Comparison of ENCODE assay signal across 10 mouse cellular contexts in the genomic region with DNA sequence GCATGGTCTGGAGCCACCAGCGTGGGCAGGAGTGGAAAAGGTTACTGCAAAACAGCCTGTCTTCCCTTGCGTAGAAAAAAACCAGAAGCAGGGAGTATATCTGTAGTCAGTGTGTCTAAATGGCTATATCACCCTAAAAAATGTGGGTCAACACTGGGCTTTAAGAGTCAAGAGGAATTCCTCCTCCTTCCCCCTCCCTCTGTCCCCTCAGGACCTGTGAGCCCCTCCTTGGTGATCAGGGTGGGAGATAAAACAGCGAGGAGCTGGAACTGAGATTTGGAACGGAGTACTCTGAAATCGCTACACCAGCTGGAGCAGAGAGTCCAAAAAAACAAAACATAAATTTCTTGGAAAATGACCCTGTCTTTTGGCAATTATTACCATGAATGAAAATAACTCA. TPM values are rescaled to one million over a fixed set of nuclear protein-coding genes. Genes with fewer than 3 reads are reported as not detected.
DNase-seq lines count a peak whose midpoint lies in the region; ATAC-seq lines count a peak whose summit lies in the region.
"Had no signal": no experiment of that assay in that cellular context is flagged by ENCODE, and none has a peak within 500 bp of the region (broad histone marks: within the 10 kb centered on the region; RNA-seq: fewer than 3 reads in every experiment).

No protein-coding gene starts in this region.

- no peaks in the 10 kb centered on the region for H3K27me3 ChIP-seq in forebrain, embryonic 15.5 days
- H3K27me3 ChIP-seq in forebrain, embryonic 11.5 days (ENCODE audit: control insufficient read depth, insufficient read depth, low read length), result no peaks in the 10 kb centered on the region
- H3K27me3 ChIP-seq in lung, embryonic 15.5 days, result no peaks in the 10 kb centered on the region
- no peaks in the 10 kb centered on the region for H3K27me3 ChIP-seq in heart, embryonic 13.5 days (replicated peaks)
- H3K27me3 ChIP-seq: hindbrain, embryonic 12.5 days; megakaryocyte, embryonic 14.5 days had no signal

- DNase-seq in forebrain, embryonic 11.5 days (ENCODE audit: low spot score), result no peak
- DNase-seq in lung, postnatal 25 days (ENCODE audit: low spot score), result no peak
- DNase-seq in ovary, postnatal 14 days (ENCODE audit: low spot score), result peak; percentile 18
- DNase-seq in MN1 (ENCODE audit: low spot score), result no peak
- DNase-seq in frontal cortex, postnatal 25 days (ENCODE audit: low spot score in 2 of 2), result no peak

- H3K4me2 ChIP-seq in forebrain, embryonic 15.5 days (replicated peaks), result no peak overlapping the region
- no peak overlapping the region for H3K4me2 ChIP-seq in forebrain, embryonic 11.5 days (ENCODE audit: low read depth, low read length, severe bottlenecking)
- H3K4me2 ChIP-seq in lung, embryonic 15.5 days, result peak overlapping the region; percentile 43
- peak overlapping the region; percentile 64 for H3K4me2 ChIP-seq in heart, embryonic 13.5 days
- H3K4me2 ChIP-seq: hindbrain, embryonic 12.5 days had no signal

- no peaks in the 10 kb centered on the region for H3K36me3 ChIP-seq in forebrain, embryonic 15.5 days
- H3K36me3 ChIP-seq in forebrain, embryonic 11.5 days (ENCODE audit: control insufficient read depth, insufficient read depth, low read length), result no peaks in the 10 kb centered on the region
- H3K36me3 ChIP-seq in lung, embryonic 15.5 days, result no peaks in the 10 kb centered on the region
- no peaks in the 10 kb centered on the region for H3K36me3 ChIP-seq in heart, embryonic 13.5 days
- H3K36me3 ChIP-seq: hindbrain, embryonic 12.5 days had no signal

- H3K27ac ChIP-seq in forebrain, embryonic 15.5 days (replicated peaks), result peak overlapping the region; percentile 50
- no peak overlapping the region for H3K27ac ChIP-seq in forebrain, embryonic 11.5 days (ENCODE audit: low read depth, low read length)
- H3K27ac ChIP-seq in lung, embryonic 15.5 days, result 0 out of 2 replicates have a peak overlapping the region, but pooled peaks have one; percentile 30
- H3K27ac ChIP-seq in heart, embryonic 13.5 days (replicated peaks), result no peak overlapping the region; the same call in 1 of the 2 replicates
- H3K27ac ChIP-seq: hindbrain, embryonic 12.5 days had no signal

- H3K4me1 ChIP-seq in forebrain, embryonic 15.5 days, result 0 out of 2 replicates have a peak, but pooled peaks cover 8% of the 10 kb centered on the region
- no peaks in the 10 kb centered on the region for H3K4me1 ChIP-seq in forebrain, embryonic 11.5 days (replicated peaks; ENCODE audit: control insufficient read depth, insufficient read depth, low read length)
- H3K4me1 ChIP-seq in lung, embryonic 15.5 days, result peaks cover 12% of the 10 kb centered on the region; the same call in 1 of the 2 replicates
- peaks cover 28% of the 10 kb centered on the region for H3K4me1 ChIP-seq in heart, embryonic 13.5 days
- H3K4me1 ChIP-seq: hindbrain, embryonic 12.5 days had no signal

- WGBS in forebrain, embryonic 15.5 days, result 80% methylated on average over 5 of the region's 5 CpGs
- WGBS in forebrain, embryonic 11.5 days, result 89% methylated on average over 5 of the region's 5 CpGs
- WGBS in lung, embryonic 15.5 days, result 23% methylated on average over 5 of the region's 5 CpGs
- 39% methylated on average over 5 of the region's 5 CpGs for WGBS in heart, embryonic 13.5 days

- H3K9me3 ChIP-seq in forebrain, embryonic 15.5 days, result no peaks in the 10 kb centered on the region
- H3K9me3 ChIP-seq in forebrain, embryonic 11.5 days (ENCODE audit: control insufficient read depth, low read length), result no peaks in the 10 kb centered on the region
- H3K9me3 ChIP-seq in lung, embryonic 15.5 days, result no peaks in the 10 kb centered on the region
- H3K9me3 ChIP-seq in heart, embryonic 13.5 days, result peaks cover 4% of the 10 kb centered on the region
- H3K9me3 ChIP-seq: hindbrain, embryonic 12.5 days; megakaryocyte, embryonic 14.5 days had no signal

- ATAC-seq in forebrain, embryonic 15.5 days (replicated peaks), result no peak
- no peak for ATAC-seq in forebrain, embryonic 11.5 days (replicated peaks; ENCODE audit: low FRiP score)
- ATAC-seq in lung, embryonic 15.5 days (ENCODE audit: borderline replicate concordance, extremely low read depth, low FRiP score, low TSS enrichment), result peak; percentile 63; the same call in 1 of the 2 replicates
- ATAC-seq in heart, embryonic 13.5 days (ENCODE audit: extremely low read depth, insufficient number of reproducible peaks, low FRiP score, low TSS enrichment), result no peak

- no peak overlapping the region for H3K9ac ChIP-seq in forebrain, embryonic 15.5 days (replicated peaks)
- no peak overlapping the region for H3K9ac ChIP-seq in forebrain, embryonic 11.5 days (ENCODE audit: low read length)
- H3K9ac ChIP-seq in lung, embryonic 15.5 days, result no peak overlapping the region
- 0 out of 2 replicates have a peak overlapping the region, but pooled peaks have one; percentile 13 for H3K9ac ChIP-seq in heart, embryonic 13.5 days
- H3K9ac ChIP-seq: hindbrain, embryonic 12.5 days had no signal

- H3K4me3 ChIP-seq in forebrain, embryonic 15.5 days, result no peak overlapping the region
- H3K4me3 ChIP-seq in forebrain, embryonic 11.5 days (ENCODE audit: low read depth, low read length), result no peak overlapping the region
- H3K4me3 ChIP-seq in lung, embryonic 15.5 days, result no peak overlapping the region
- no peak overlapping the region for H3K4me3 ChIP-seq in heart, embryonic 13.5 days
- H3K4me3 ChIP-seq: hindbrain, embryonic 12.5 days had no signal

RNA-seq across cellular contexts. Expression of a gene that starts 50.3 kb away (rescaled TPM):
- polyA plus RNA-seq in forebrain, embryonic 15.5 days (2015; fragmentation: Nextera tagmentation; extraction: Ambion mirVana), result 8.3 and 9.4 TPM in 2 replicates
- polyA plus RNA-seq in forebrain, embryonic 11.5 days (2014; fragmentation: Nextera tagmentation; extraction: Ambion mirVana), result 11.9 and 13.5 TPM in 2 replicates
- 10.3 and 12.3 TPM in 2 replicates for polyA plus RNA-seq in lung, embryonic 15.5 days (2015; fragmentation: Nextera tagmentation; extraction: Ambion mirVana)
- polyA plus RNA-seq in heart, embryonic 13.5 days (2015; fragmentation: Nextera tagmentation; extraction: Ambion mirVana), result 8.8 and 10.0 TPM in 2 replicates

RNA-seq across cellular contexts. Expression of a gene that starts 56.3 kb away (rescaled TPM):
- polyA plus RNA-seq in forebrain, embryonic 15.5 days (2015; fragmentation: Nextera tagmentation; extraction: Ambion mirVana), result 29.7 and 35.5 TPM in 2 replicates
- polyA plus RNA-seq in forebrain, embryonic 11.5 days (2014; fragmentation: Nextera tagmentation; extraction: Ambion mirVana), result 44.3 and 47.7 TPM in 2 replicates
- 46.1 and 48.9 TPM in 2 replicates for polyA plus RNA-seq in lung, embryonic 15.5 days (2015; fragmentation: Nextera tagmentation; extraction: Ambion mirVana)
- polyA plus RNA-seq in heart, embryonic 13.5 days (2015; fragmentation: Nextera tagmentation; extraction: Ambion mirVana), result 25.9 and 27.6 TPM in 2 replicates

Comparison
In these comparisons a context has a peak if more than half of its experiments do, and no peak if none do; other contexts are left out.
1. H3K27ac ChIP-seq: peak in forebrain, embryonic 15.5 days (single experiment) and lung, embryonic 15.5 days (single experiment); none in forebrain, embryonic 11.5 days (single experiment) and heart, embryonic 13.5 days (single experiment).
2. H3K4me2 ChIP-seq: peak in lung, embryonic 15.5 days (single experiment) and heart, embryonic 13.5 days (single experiment); none in forebrain, embryonic 15.5 days (single experiment) and forebrain, embryonic 11.5 days (single experiment).